Mouse (Mus musculus): Measurements from ENCODE around the gene Bhlha9. TPM values are rescaled to one million over a fixed set of nuclear protein-coding genes. Genes with fewer than 3 reads are reported as not detected.

Bhlha9 gene
- polyA plus RNA-seq, 1 experiment from 2014 or later = 0.14 TPM

GRCm38 (mm10) chr11:76645955-76646354 is 26.3 kb upstream of the Bhlha9 start:
- Histone ChIP-seq H3K4me2 (peak overlapping the region; percentile 57), H3K9me3 (replicated peaks) (no peaks in the 10 kb centered on the region), H3K4me1 (peaks cover 39% of the 10 kb centered on the region), H3K27me3 (peaks cover 65% of the 10 kb centered on the region), H3K9ac (peak overlapping the region; percentile 17), H3K27ac (peak overlapping the region; percentile 21; the same call in 1 of the 2 replicates), H3K36me3 (ENCODE audit: poor library complexity, severe bottlenecking) (no peaks in the 10 kb centered on the region), H3K4me3 (peak overlapping the region; percentile 24)
- ATAC-seq = peak; percentile 75
- WGBS = under 1% methylated on average over 19 of the region's 19 CpGs

GRCm38 (mm10) chr11:76647062-76647461 is 25.2 kb upstream of the Bhlha9 start:
- ATAC-seq = peak; percentile 83
- H3K9me3 ChIP-seq (replicated peaks) = no peaks in the 10 kb centered on the region
- H3K9ac ChIP-seq = no peak overlapping the region
- H3K27me3 ChIP-seq = peaks cover 66% of the 10 kb centered on the region
- peak overlapping the region; percentile 57 for H3K4me2 ChIP-seq
- H3K4me1 ChIP-seq = peaks cover 39% of the 10 kb centered on the region
- peak overlapping the region; percentile 75 for H3K27ac ChIP-seq
- H3K4me3 ChIP-seq = peak overlapping the region; percentile 10; the same call in 1 of the 2 replicates
- 0% methylated on average over 7 of the region's 7 CpGs for WGBS
- no peaks in the 10 kb centered on the region for H3K36me3 ChIP-seq (ENCODE audit: poor library complexity, severe bottlenecking)

- peak overlapping the region; percentile 57 for H3K4me2 ChIP-seq
- H3K4me1 ChIP-seq = peaks cover 39% of the 10 kb centered on the region
- H3K36me3 ChIP-seq (ENCODE audit: poor library complexity, severe bottlenecking) = no peaks in the 10 kb centered on the region
- peak overlapping the region; percentile 75 for H3K27ac ChIP-seq
- WGBS = 8% methylated on average over 9 of the region's 9 CpGs
- H3K9me3 ChIP-seq (replicated peaks) = no peaks in the 10 kb centered on the region
- H3K4me3 ChIP-seq = peak overlapping the region; percentile 10; the same call in 1 of the 2 replicates
- peak; percentile 72 for ATAC-seq
- H3K9ac ChIP-seq = no peak overlapping the region
- peaks cover 65% of the 10 kb centered on the region for H3K27me3 ChIP-seq
Observed at GRCm38 (mm10) chr11:76647500-76647899, 24.8 kb upstream of the Bhlha9 start.

GRCm38 (mm10) chr11:76650862-76651560 is 21.3 kb upstream of the Bhlha9 start:
- Histone ChIP-seq H3K9ac (no peak overlapping the region), H3K27me3 (peaks cover 53% of the 10 kb centered on the region), H3K4me1 (peaks cover 18% of the 10 kb centered on the region), H3K27ac (no peak overlapping the region), H3K4me2 (no peak overlapping the region), H3K36me3 (ENCODE audit: poor library complexity, severe bottlenecking) (no peaks in the 10 kb centered on the region), H3K9me3 (replicated peaks) (no peaks in the 10 kb centered on the region), H3K4me3 (no peak overlapping the region)
- ATAC-seq = no peak
- WGBS = 55% methylated on average over 12 of the region's 14 CpGs

- Histone ChIP-seq H3K4me3 (no peak overlapping the region), H3K9me3 (replicated peaks) (no peaks in the 10 kb centered on the region), H3K36me3 (ENCODE audit: poor library complexity, severe bottlenecking) (no peaks in the 10 kb centered on the region), H3K4me2 (no peak overlapping the region), H3K4me1 (no peaks in the 10 kb centered on the region), H3K27ac (no peak overlapping the region), H3K27me3 (peaks cover 56% of the 10 kb centered on the region), H3K9ac (no peak overlapping the region)
- ATAC-seq = no peak
- 50% methylated on average over 3 of the region's 3 CpGs for WGBS
Observed at GRCm38 (mm10) chr11:76652838-76653334, 19.4 kb upstream of the Bhlha9 start.

GRCm38 (mm10) chr11:76655106-76655505 is 17.2 kb upstream of the Bhlha9 start:
- Histone ChIP-seq H3K9me3 (replicated peaks) (no peaks in the 10 kb centered on the region), H3K9ac (no peak overlapping the region), H3K4me2 (no peak overlapping the region), H3K27ac (no peak overlapping the region), H3K27me3 (peaks cover 36% of the 10 kb centered on the region), H3K4me3 (no peak overlapping the region), H3K4me1 (no peaks in the 10 kb centered on the region), H3K36me3 (ENCODE audit: poor library complexity, severe bottlenecking) (no peaks in the 10 kb centered on the region)
- WGBS = 7% methylated on average over 10 of the region's 10 CpGs
- ATAC-seq = no peak

- H3K27ac ChIP-seq = no peak overlapping the region
- no peak for ATAC-seq
- no peak overlapping the region for H3K4me3 ChIP-seq
- no peaks in the 10 kb centered on the region for H3K36me3 ChIP-seq (ENCODE audit: poor library complexity, severe bottlenecking)
- no peak overlapping the region for H3K9ac ChIP-seq
- H3K27me3 ChIP-seq = peaks cover 18% of the 10 kb centered on the region
- no peaks in the 10 kb centered on the region for H3K9me3 ChIP-seq (replicated peaks)
- H3K4me2 ChIP-seq = no peak overlapping the region
- 29% methylated on average over 4 of the region's 4 CpGs for WGBS
- no peaks in the 10 kb centered on the region for H3K4me1 ChIP-seq
Observed at GRCm38 (mm10) chr11:76657450-76657970, 14.8 kb upstream of the Bhlha9 start.

GRCm38 (mm10) chr11:76659138-76659930 is 12.9 kb upstream of the Bhlha9 start:
- ATAC-seq = no peak
- no peak overlapping the region for H3K27ac ChIP-seq

GRCm38 (mm10) chr11:76661790-76662468 is 10.3 kb upstream of the Bhlha9 start:
- no peaks in the 10 kb centered on the region for H3K36me3 ChIP-seq (ENCODE audit: poor library complexity, severe bottlenecking)
- H3K4me2 ChIP-seq = no peak overlapping the region
- no peak overlapping the region for H3K4me3 ChIP-seq
- WGBS = 68% methylated on average over 6 of the region's 7 CpGs
- no peak overlapping the region for H3K27ac ChIP-seq
- H3K27me3 ChIP-seq = peaks cover 39% of the 10 kb centered on the region
- no peak overlapping the region for H3K9ac ChIP-seq
- no peaks in the 10 kb centered on the region for H3K9me3 ChIP-seq (replicated peaks)
- H3K4me1 ChIP-seq = peaks cover 6% of the 10 kb centered on the region; the same call in 1 of the 2 replicates
- ATAC-seq = no peak

More at GRCm38 (mm10) chr11:76659138-76659930, 12.9 kb upstream of the Bhlha9 start:
- H3K4me1 ChIP-seq = no peaks in the 10 kb centered on the region
- no peak overlapping the region for H3K9ac ChIP-seq
- peaks cover 20% of the 10 kb centered on the region for H3K27me3 ChIP-seq
- no peak overlapping the region for H3K4me3 ChIP-seq
- H3K4me2 ChIP-seq = no peak overlapping the region
- no peaks in the 10 kb centered on the region for H3K36me3 ChIP-seq (ENCODE audit: poor library complexity, severe bottlenecking)
- H3K9me3 ChIP-seq (replicated peaks) = no peaks in the 10 kb centered on the region
- 78% methylated on average over 14 of the region's 14 CpGs for WGBS

GRCm38 (mm10) chr11:76666002-76666649 is 6.1 kb upstream of the Bhlha9 start:
- no peaks in the 10 kb centered on the region for H3K36me3 ChIP-seq (ENCODE audit: poor library complexity, severe bottlenecking)
- peaks cover 7% of the 10 kb centered on the region; the same call in 1 of the 2 replicates for H3K4me1 ChIP-seq
- no peak overlapping the region for H3K27ac ChIP-seq
- peak overlapping the region; percentile 45 for H3K9ac ChIP-seq
- 8% methylated on average over 35 of the region's 35 CpGs for WGBS
- H3K9me3 ChIP-seq (replicated peaks) = no peaks in the 10 kb centered on the region
- H3K4me3 ChIP-seq = peak overlapping the region; percentile 33
- peak overlapping the region; percentile 61 for H3K4me2 ChIP-seq
- ATAC-seq = no peak
- peaks cover 78% of the 10 kb centered on the region for H3K27me3 ChIP-seq

- no peak for ATAC-seq
- Histone ChIP-seq H3K27me3 (peaks cover 95% of the 10 kb centered on the region), H3K27ac (no peak overlapping the region)
Observed at GRCm38 (mm10) chr11:76667807-76668206, 4.5 kb upstream of the Bhlha9 start.

More at GRCm38 (mm10) chr11:76667807-76668206, 4.5 kb upstream of the Bhlha9 start:
- H3K9me3 ChIP-seq (replicated peaks) = no peaks in the 10 kb centered on the region
- peaks cover 9% of the 10 kb centered on the region; the same call in 1 of the 2 replicates for H3K4me1 ChIP-seq
- H3K36me3 ChIP-seq (ENCODE audit: poor library complexity, severe bottlenecking) = no peaks in the 10 kb centered on the region
- 39% methylated on average over 4 of the region's 4 CpGs for WGBS
- no peak overlapping the region for H3K9ac ChIP-seq
- no peak overlapping the region for H3K4me3 ChIP-seq
- H3K4me2 ChIP-seq = no peak overlapping the region

Measured in forebrain, embryonic 13.5 days (tissue).